Mouse (Mus musculus) stomach, postnatal 0 days (tissue): ENCODE results near the gene Fnip1.

Experiments used
- CTCF ChIP-seq: IDR thresholded peaks from 2 replicates; pipeline ENCODE4 v1.5.1; 2016; ENCODE audit warnings: antibody characterized with exemption, low read depth, mild to moderate bottlenecking, moderate library complexity
- EP300 ChIP-seq: optimal IDR thresholded peaks from 2 replicates; pipeline ENCODE3; 2016; ENCODE audit warnings: antibody characterized with exemption

GRCm38 (mm10) chr11:54391326-54391725 is 46.7 kb upstream of the Fnip1 start:
- TF ChIP-seq CTCF (no peak), EP300 (no peak)
